Mouse (Mus musculus) splenic B cell, adult 2 months (primary cell): ENCODE measurements at regions not wholly inside any gene's neighbourhood (a gene's known extent, or its start where the extent isn't known, plus 50 kb on each side); places are given as distances from the start of the nearest gene placed in this dataset.

Experiments used
- DNase-seq: peaks from one replicate; pipeline ENCODE4 v3.0.0-alpha.2; 2011; ENCODE audit warnings: low read depth, low spot score
- H3K27me3 ChIP-seq: 2 replicates; pipeline ENCODE4 v1.6.1; 2012; ENCODE audit warnings: mild to moderate bottlenecking, low read length, moderate library complexity, mixed read lengths; ENCODE audit not compliant: control insufficient read depth, poor library complexity, insufficient read depth, severe bottlenecking
- H3K36me3 ChIP-seq: 2 replicates; pipeline ENCODE4 v1.6.1; 2012; ENCODE audit warnings: mild to moderate bottlenecking, low read length, moderate library complexity, mixed read lengths; ENCODE audit not compliant: control insufficient read depth, poor library complexity, insufficient read depth, severe bottlenecking

GRCm38 (mm10) chr4:150778683-150779082 lies 75.0 kb upstream of the Errfi1 start:
- Histone ChIP-seq H3K36me3 (no peaks in the 10 kb centered on the region), H3K27me3 (no peaks in the 10 kb centered on the region)
- no peak for DNase-seq

- no peak for DNase-seq
- no peaks in the 10 kb centered on the region for H3K27me3 ChIP-seq
- H3K36me3 ChIP-seq = no peaks in the 10 kb centered on the region
These were observed 77.8 kb upstream of the Errfi1 start for GRCm38 (mm10) chr4:150775695-150776521.

- Histone ChIP-seq H3K36me3 (no peaks in the 10 kb centered on the region), H3K27me3 (no peaks in the 10 kb centered on the region)
- DNase-seq = no peak
These were observed 78.4 kb upstream of the Errfi1 start for GRCm38 (mm10) chr4:150775281-150775680.

GRCm38 (mm10) chr4:150774289-150774914 lies 79.3 kb upstream of the Errfi1 start:
- no peaks in the 10 kb centered on the region for H3K36me3 ChIP-seq
- DNase-seq = peak; percentile 11
- H3K27me3 ChIP-seq = no peaks in the 10 kb centered on the region

GRCm38 (mm10) chr4:150771922-150772651 lies 81.6 kb upstream of the Errfi1 start:
- no peaks in the 10 kb centered on the region for H3K27me3 ChIP-seq
- DNase-seq = no peak
- H3K36me3 ChIP-seq = no peaks in the 10 kb centered on the region

- Histone ChIP-seq H3K27me3 (no peaks in the 10 kb centered on the region), H3K36me3 (no peaks in the 10 kb centered on the region)
- no peak for DNase-seq
These were observed 82.2 kb upstream of the Errfi1 start for GRCm38 (mm10) chr4:150771469-150771868.

GRCm38 (mm10) chr4:150769043-150769442 lies 84.7 kb upstream of the Errfi1 start:
- Histone ChIP-seq H3K36me3 (no peaks in the 10 kb centered on the region), H3K27me3 (no peaks in the 10 kb centered on the region)
- DNase-seq = no peak

- Histone ChIP-seq H3K36me3 (no peaks in the 10 kb centered on the region), H3K27me3 (no peaks in the 10 kb centered on the region)
- DNase-seq = no peak
These were observed 95.1 kb upstream of the Errfi1 start for GRCm38 (mm10) chr4:150758467-150759237.

- Histone ChIP-seq H3K36me3 (no peaks in the 10 kb centered on the region), H3K27me3 (no peaks in the 10 kb centered on the region)
- no peak for DNase-seq
These were observed 95.8 kb upstream of the Errfi1 start for GRCm38 (mm10) chr4:150757815-150758426.

- no peaks in the 10 kb centered on the region for H3K36me3 ChIP-seq
- no peak for DNase-seq
These were observed 96.4 kb upstream of the Errfi1 start for GRCm38 (mm10) chr4:150757291-150757741.

GRCm38 (mm10) chr4:150755446-150755845 lies 98.3 kb upstream of the Errfi1 start:
- no peak for DNase-seq
- no peaks in the 10 kb centered on the region for H3K27me3 ChIP-seq
- no peaks in the 10 kb centered on the region for H3K36me3 ChIP-seq

More at GRCm38 (mm10) chr4:150757291-150757741, 96.4 kb upstream of the Errfi1 start:
- H3K27me3 ChIP-seq = no peaks in the 10 kb centered on the region

GRCm38 (mm10) chr4:150752151-150752550 lies 100.2 kb upstream of the Slc45a1 start:
- no peaks in the 10 kb centered on the region for H3K27me3 ChIP-seq
- no peaks in the 10 kb centered on the region for H3K36me3 ChIP-seq
- DNase-seq = no peak

- no peak for DNase-seq
- no peaks in the 10 kb centered on the region for H3K27me3 ChIP-seq
- no peaks in the 10 kb centered on the region for H3K36me3 ChIP-seq
These were observed 98.7 kb upstream of the Slc45a1 start for GRCm38 (mm10) chr4:150750445-150751213.
